Mouse (Mus musculus): ENCODE data around the gene Slc27a1. TPM values are rescaled to one million over a fixed set of nuclear protein-coding genes. Genes with fewer than 3 reads are reported as not detected.

The Slc27a1 gene
- polyA plus RNA-seq, 1 experiment, result 85.4 TPM

DNA sequence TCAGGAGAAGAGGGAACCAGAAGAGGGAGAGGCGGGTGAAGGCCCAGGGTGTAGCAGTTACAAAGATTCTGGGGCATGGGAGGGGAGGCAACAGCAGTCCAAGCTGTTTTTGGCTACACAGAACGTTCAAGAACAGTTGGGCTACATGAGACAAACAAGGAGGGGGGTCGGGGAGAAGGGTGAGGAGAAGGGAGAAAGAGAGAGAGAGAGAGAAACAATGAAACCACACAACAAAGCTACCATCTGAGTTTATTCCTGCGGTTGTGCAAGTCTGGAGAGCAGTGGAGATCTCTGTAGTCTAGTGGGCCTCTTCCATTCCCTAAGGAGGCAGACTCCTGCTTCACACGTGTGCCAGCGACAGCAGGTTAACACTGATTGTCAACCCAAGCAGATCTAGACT lies 14.7 kb upstream of the Slc27a1 start:
- H3K4me1 ChIP-seq (ENCODE audit: control insufficient read depth, insufficient read depth, low read length), result peaks cover 3% of the 10 kb centered on the region; the same call in 1 of the 2 replicates
- no peak overlapping the region for H3K4me3 ChIP-seq (ENCODE audit: insufficient read depth, low read length)
- no peak overlapping the region for H3K27ac ChIP-seq (ENCODE audit: insufficient read depth, low read depth, low read length)
- TF ChIP-seq POLR2A (IDR thresholded peaks at IDR 0.05; ENCODE audit: borderline replicate concordance, low read depth, low read length) (no peak), CTCF (IDR thresholded peaks at IDR 0.05; ENCODE audit: low read depth, low read length) (no peak)

GRCm38 (mm10) chr8:71554644-71555043 lies 14.0 kb upstream of the Slc27a1 start:
- no peak overlapping the region for H3K4me3 ChIP-seq (ENCODE audit: insufficient read depth, low read length)
- TF ChIP-seq CTCF (IDR thresholded peaks at IDR 0.05; ENCODE audit: low read depth, low read length) (no peak), POLR2A (IDR thresholded peaks at IDR 0.05; ENCODE audit: borderline replicate concordance, low read depth, low read length) (no peak)
- peaks cover 3% of the 10 kb centered on the region; the same call in 1 of the 2 replicates for H3K4me1 ChIP-seq (ENCODE audit: control insufficient read depth, insufficient read depth, low read length)
- H3K27ac ChIP-seq (ENCODE audit: insufficient read depth, low read depth, low read length), result no peak overlapping the region

DNA sequence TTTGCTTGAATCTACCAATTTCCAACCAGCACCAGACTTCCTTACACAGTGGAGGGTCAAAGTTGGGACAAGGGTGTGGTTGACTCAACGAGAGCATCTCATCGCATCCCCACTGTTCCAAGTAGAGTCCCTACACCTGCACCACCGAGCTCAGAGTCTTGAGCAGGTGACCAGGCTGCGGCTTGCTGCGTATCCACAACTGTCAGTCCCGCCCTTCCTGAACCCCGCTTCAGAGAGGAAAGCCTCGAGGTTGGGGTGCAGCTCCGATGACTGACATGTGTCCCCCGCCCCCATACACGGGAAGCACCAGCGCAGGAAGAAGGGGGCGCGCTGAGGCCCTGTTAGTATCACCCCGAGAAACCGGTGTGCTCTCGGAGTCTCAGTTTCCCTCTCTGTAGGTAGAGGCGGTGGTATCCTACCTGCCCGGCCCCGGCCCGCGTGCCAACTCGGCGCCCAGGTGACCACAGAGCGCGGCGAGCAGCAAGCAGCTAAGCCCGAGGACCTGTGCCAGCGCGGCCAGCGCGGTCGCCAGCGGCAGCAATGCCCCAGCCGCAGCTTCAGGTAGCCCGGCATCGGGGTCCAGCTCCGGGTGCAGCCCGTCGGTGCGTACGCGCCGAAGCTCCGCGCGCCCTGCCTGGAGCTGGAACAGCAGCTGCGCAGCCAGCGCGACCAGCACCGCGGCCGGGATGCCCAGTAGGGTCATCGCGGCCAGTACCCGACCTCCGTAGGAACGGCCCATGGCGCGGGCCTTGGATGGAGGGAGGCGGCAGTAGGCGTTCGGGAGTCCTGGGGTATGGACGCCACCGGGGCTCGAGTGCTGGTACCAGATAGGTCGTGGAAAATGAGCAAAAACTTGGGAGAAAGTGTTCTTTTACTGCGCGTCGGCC lies 10.4 kb upstream of the Slc27a1 start, which contains the start of gene Tmem221:
TSS of gene Tmem221 (minus strand) at position 801 of the 887 bp plus-strand sequence.
- Histone ChIP-seq H3K4me1 (ENCODE audit: control insufficient read depth, insufficient read depth, low read length) (peaks cover 6% of the 10 kb centered on the region), H3K4me3 (ENCODE audit: insufficient read depth, low read length) (peak within 1 kb of the TSS; percentile 71), H3K27ac (ENCODE audit: insufficient read depth, low read depth, low read length) (no peak within 1 kb of the TSS)
- TF ChIP-seq POLR2A (IDR thresholded peaks at IDR 0.05; ENCODE audit: borderline replicate concordance, low read depth, low read length), result no peak; the same call in 1 of the 2 replicates
- TF ChIP-seq CTCF (IDR thresholded peaks at IDR 0.05; ENCODE audit: low read depth, low read length), result peak; percentile 25; the same call in 1 of the 2 replicates

DNA sequence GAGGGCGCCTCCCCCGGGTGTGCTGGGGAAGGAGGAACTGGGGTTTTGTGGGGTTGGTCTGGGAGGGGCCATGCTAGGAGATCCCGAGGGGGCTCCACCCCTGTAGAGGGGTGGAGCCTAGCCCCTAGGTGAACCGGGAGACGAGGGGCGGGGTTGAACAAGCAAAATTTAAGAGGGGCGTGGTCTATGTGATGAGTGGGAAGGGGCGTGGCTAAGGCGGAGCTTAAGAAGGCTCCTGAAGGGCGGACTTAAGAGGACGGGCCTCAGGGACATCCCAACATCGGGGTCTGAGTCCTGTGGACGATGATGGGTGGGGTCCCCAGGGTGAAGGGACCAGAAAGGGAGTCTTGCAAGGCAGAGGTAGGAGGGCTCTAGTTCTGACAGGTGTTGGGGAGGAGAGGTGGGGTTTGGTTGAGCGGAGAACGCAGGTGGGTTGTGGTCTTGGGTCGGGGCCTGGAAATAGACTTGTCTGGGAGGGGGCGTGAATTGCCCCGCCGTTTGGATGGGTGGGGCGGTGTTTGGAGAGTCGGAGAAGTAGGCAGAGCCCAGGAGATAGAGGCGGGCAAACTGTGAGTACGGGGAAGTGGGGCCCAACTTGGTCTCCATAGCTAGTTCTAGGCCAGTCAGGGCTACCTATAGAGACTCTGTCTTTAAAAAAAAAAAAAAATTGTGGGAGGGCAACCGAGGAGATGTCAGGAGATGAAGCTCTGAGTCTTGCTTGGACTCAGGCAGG lies 9.6 kb upstream of the Slc27a1 start:
- TF ChIP-seq CTCF (IDR thresholded peaks at IDR 0.05; ENCODE audit: low read depth, low read length) (no peak), POLR2A (IDR thresholded peaks at IDR 0.05; ENCODE audit: borderline replicate concordance, low read depth, low read length) (no peak)
- Histone ChIP-seq H3K4me3 (ENCODE audit: insufficient read depth, low read length) (peak overlapping the region; percentile 71), H3K4me1 (ENCODE audit: control insufficient read depth, insufficient read depth, low read length) (peaks cover 6% of the 10 kb centered on the region), H3K27ac (ENCODE audit: insufficient read depth, low read depth, low read length) (no peak overlapping the region)

DNA sequence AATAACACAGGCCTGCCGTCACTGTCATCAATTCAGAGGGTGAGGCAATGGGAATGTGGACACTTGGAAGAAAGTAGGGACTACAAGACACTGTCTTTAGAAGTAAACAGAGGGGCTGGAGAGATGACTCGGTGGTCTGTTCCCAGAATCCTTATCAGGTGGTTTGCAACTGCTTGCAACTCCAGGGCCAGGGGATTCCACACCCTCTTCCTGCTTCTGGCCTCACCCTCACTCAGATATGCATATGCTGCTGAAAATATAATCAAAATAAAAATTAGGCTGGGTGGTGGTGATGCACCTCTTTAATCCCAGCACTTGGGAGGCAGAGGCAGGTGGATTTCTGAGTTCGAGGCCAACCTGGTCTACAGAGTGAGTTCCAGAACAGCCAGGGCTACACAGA lies 8.6 kb upstream of the Slc27a1 start:
- Histone ChIP-seq H3K4me3 (ENCODE audit: insufficient read depth, low read length) (no peak overlapping the region), H3K4me1 (ENCODE audit: control insufficient read depth, insufficient read depth, low read length) (peaks cover 6% of the 10 kb centered on the region), H3K27ac (ENCODE audit: insufficient read depth, low read depth, low read length) (no peak overlapping the region)
- TF ChIP-seq POLR2A (IDR thresholded peaks at IDR 0.05; ENCODE audit: borderline replicate concordance, low read depth, low read length) (no peak), CTCF (IDR thresholded peaks at IDR 0.05; ENCODE audit: low read depth, low read length) (no peak)

DNA sequence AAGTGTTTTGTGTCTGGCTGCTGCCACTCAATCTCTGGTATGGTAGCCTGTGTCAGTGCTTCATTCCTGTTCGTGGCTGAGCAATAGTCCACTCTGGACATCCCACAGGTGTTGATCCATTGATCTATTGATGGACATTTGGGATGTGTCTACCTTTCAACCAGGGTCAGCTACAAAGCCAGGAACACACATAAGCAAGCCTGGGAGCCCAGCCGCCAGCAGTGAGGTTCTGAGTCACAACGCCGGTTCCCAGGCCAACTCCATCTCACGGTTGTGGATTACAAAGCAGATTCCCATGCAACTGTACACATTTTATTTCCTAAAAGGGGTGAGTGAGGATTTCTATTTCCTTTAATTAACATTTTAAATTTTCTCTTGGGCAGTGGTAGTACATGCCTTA lies 7.9 kb upstream of the Slc27a1 start:
- Histone ChIP-seq H3K27ac (ENCODE audit: insufficient read depth, low read depth, low read length) (no peak overlapping the region), H3K4me3 (ENCODE audit: insufficient read depth, low read length) (no peak overlapping the region), H3K4me1 (ENCODE audit: control insufficient read depth, insufficient read depth, low read length) (peaks cover 6% of the 10 kb centered on the region)
- TF ChIP-seq POLR2A (IDR thresholded peaks at IDR 0.05; ENCODE audit: borderline replicate concordance, low read depth, low read length), result no peak
- no peak for TF ChIP-seq CTCF (IDR thresholded peaks at IDR 0.05; ENCODE audit: low read depth, low read length)

GRCm38 (mm10) chr8:71561401-71561800 lies 7.3 kb upstream of the Slc27a1 start:
- peaks cover 6% of the 10 kb centered on the region for H3K4me1 ChIP-seq (ENCODE audit: control insufficient read depth, insufficient read depth, low read length)
- H3K4me3 ChIP-seq (ENCODE audit: insufficient read depth, low read length), result no peak overlapping the region
- TF ChIP-seq POLR2A (IDR thresholded peaks at IDR 0.05; ENCODE audit: borderline replicate concordance, low read depth, low read length), result no peak
- peak; percentile 98 for TF ChIP-seq CTCF (IDR thresholded peaks at IDR 0.05; ENCODE audit: low read depth, low read length)

GRCm38 (mm10) chr8:71562751-71563150 lies 5.9 kb upstream of the Slc27a1 start:
- peak; percentile 53; the same call in 1 of the 2 replicates for TF ChIP-seq CTCF (IDR thresholded peaks at IDR 0.05; ENCODE audit: low read depth, low read length)
- no peak for TF ChIP-seq POLR2A (IDR thresholded peaks at IDR 0.05; ENCODE audit: borderline replicate concordance, low read depth, low read length)
- no peak overlapping the region for H3K27ac ChIP-seq (ENCODE audit: insufficient read depth, low read depth, low read length)
- peaks cover 16% of the 10 kb centered on the region for H3K4me1 ChIP-seq (ENCODE audit: control insufficient read depth, insufficient read depth, low read length)
- peak overlapping the region; percentile 20; the same call in 1 of the 2 replicates for H3K4me3 ChIP-seq (ENCODE audit: insufficient read depth, low read length)

More at GRCm38 (mm10) chr8:71561401-71561800, 7.3 kb upstream of the Slc27a1 start:
- no peak overlapping the region for H3K27ac ChIP-seq (ENCODE audit: insufficient read depth, low read depth, low read length)

DNA sequence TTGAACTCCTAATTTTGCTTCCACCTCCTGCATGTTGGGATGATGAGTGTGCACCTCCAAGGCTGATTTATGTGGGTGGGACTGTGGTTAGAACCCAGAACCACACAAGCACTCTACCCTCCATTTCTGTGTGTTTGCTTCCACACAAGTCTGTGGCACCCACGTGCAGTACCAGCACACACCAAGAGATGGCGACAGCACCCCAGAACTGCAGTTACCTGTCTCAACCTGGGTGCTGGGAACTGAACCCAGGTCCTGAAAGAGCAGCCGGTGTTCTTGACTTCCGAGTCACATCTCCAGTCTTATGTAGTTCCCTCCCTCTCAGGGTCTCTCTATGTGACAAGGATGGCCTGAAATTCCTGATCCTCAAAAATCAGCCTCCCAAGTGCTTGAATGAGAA lies 4.7 kb upstream of the Slc27a1 start:
- TF ChIP-seq POLR2A (IDR thresholded peaks at IDR 0.05; ENCODE audit: borderline replicate concordance, low read depth, low read length) (no peak), CTCF (IDR thresholded peaks at IDR 0.05; ENCODE audit: low read depth, low read length) (no peak)
- Histone ChIP-seq H3K4me1 (ENCODE audit: control insufficient read depth, insufficient read depth, low read length) (peaks cover 20% of the 10 kb centered on the region), H3K27ac (ENCODE audit: insufficient read depth, low read depth, low read length) (no peak overlapping the region), H3K4me3 (ENCODE audit: insufficient read depth, low read length) (no peak overlapping the region)

All from bone marrow macrophage, adult 2 months (primary cell).